ENCODE assay signal across 8 mouse cellular contexts in genomic region chr2:119898141-119898594, GRCm38 (mm10). TPM values are rescaled to one million over a fixed set of nuclear protein-coding genes. Genes with fewer than 3 reads are reported as not detected.
DNase-seq lines count a peak whose midpoint lies in the region; ATAC-seq lines count a peak whose summit lies in the region.

No protein-coding gene starts in this region.

- ATAC-seq in hematopoietic stem cell, adult 5-6 weeks (replicated peaks in 1 of 2; ENCODE audit: insufficient read depth in 1 of 2, low FRiP score in 2 of 2, low TSS enrichment in 1 of 2, low read depth in 1 of 2, poor library complexity in 2 of 2, severe bottlenecking in 2 of 2), result peak; percentile 46 to 59; a peak in 3 of 4 replicates

- DNase-seq in MEL-GATA-1-ER (ENCODE audit: extremely low read depth, low read depth), result peak; percentile 30
- DNase-seq in cerebellum, adult 8-10 months, result peak; percentile 28
- DNase-seq in forelimb bud, embryonic 11.5 days (ENCODE audit: low read depth, low spot score), result peak; percentile 51
- DNase-seq in layer of hippocampus, adult 9-11 months, result peak; percentile 52
- peak; percentile 78 for DNase-seq in lung, postnatal 10 days
- peak; percentile 41 for DNase-seq in ovary, postnatal 14 days (ENCODE audit: low spot score)
- DNase-seq in thymus, postnatal 14 days, result peak; percentile 48

RNA-seq across cellular contexts. Expression of gene Mga, which starts 1.1 kb away (rescaled TPM):
- 101 and 124 TPM in 2 replicates for total RNA-seq in hematopoietic stem cell, adult 5-6 weeks (2017)

Comparison
In these comparisons a context has a peak if more than half of its experiments do, and no peak if none do; other contexts are left out.
1. Peak in every context shown above with its lines: DNase-seq and ATAC-seq.
2. DNase-seq: peak in every context shown above with its lines; median percentile 78 in lung, postnatal 10 days; 52 in layer of hippocampus, adult 9-11 months; 51 in forelimb bud, embryonic 11.5 days; 48 in thymus, postnatal 14 days; 41 in ovary, postnatal 14 days; 30 in MEL-GATA-1-ER; 28 in cerebellum, adult 8-10 months.